Mouse (Mus musculus): ENCODE results near the gene Prtg. TPM values are rescaled to one million over a fixed set of nuclear protein-coding genes. Genes with fewer than 3 reads are reported as not detected.

Gene Prtg
- polyA plus RNA-seq, 1 experiment from 2014 or later: 0.52 TPM

DNA sequence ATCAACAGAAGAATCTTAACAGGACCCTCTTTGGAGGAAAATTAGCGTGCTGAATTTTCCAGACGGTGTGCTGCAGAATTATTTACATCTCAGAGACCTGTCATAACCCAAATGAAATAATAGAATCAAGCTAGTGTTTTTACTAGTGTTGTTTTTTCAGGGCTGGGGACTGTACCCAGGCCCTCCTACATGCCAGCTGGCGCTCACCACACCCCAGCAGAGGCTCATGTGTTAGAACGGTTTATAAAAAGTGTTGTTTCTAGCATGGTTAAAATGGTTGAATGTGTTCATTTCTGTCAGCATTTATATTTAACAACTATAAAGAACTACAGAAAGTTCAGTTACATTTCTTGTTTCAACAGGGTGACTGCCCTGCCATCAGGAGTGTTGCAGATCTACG lies 37.8 kb downstream of the Prtg start:
- no peak overlapping the region for H3K4me2 ChIP-seq (replicated peaks)
- H3K36me3 ChIP-seq: no peaks in the 10 kb centered on the region
- no peak overlapping the region for H3K9ac ChIP-seq
- no peak overlapping the region for H3K4me3 ChIP-seq (replicated peaks)
- WGBS: 80% methylated on average over 5 of the region's 5 CpGs
- no peaks in the 10 kb centered on the region for H3K4me1 ChIP-seq (replicated peaks)
- H3K27me3 ChIP-seq (replicated peaks): no peaks in the 10 kb centered on the region
- no peak for ATAC-seq
- no peaks in the 10 kb centered on the region for H3K9me3 ChIP-seq
- H3K27ac ChIP-seq: no peak overlapping the region

DNA sequence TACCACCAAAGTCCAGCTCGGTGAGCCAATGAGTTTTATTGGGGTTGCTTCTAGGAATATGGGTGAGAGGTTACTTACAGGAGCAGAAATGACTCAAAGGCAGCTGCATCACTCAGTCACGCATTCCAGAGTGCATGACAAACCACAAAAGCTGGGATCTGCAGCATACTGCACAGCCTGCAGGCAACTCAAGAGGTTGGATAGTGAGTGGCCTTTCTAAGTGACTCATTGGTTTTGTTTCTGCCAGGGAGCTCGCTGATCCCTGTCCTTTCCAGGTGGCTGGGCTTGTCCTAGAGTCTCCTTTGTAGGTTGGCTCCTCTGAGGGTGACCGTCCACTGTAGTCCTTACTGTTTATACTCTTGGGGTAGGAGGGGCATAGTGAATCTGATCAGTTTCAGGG lies 39.5 kb downstream of the Prtg start:
- Histone ChIP-seq H3K9ac (no peak overlapping the region), H3K27me3 (replicated peaks) (no peaks in the 10 kb centered on the region), H3K36me3 (no peaks in the 10 kb centered on the region), H3K4me1 (replicated peaks) (no peaks in the 10 kb centered on the region), H3K4me3 (replicated peaks) (no peak overlapping the region), H3K27ac (no peak overlapping the region), H3K9me3 (no peaks in the 10 kb centered on the region), H3K4me2 (replicated peaks) (no peak overlapping the region)
- ATAC-seq: no peak
- 85% methylated on average over 4 of the region's 4 CpGs for WGBS

GRCm38 (mm10) chr9:72851541-72851940 lies 44.9 kb downstream of the Prtg start:
- H3K27me3 ChIP-seq (replicated peaks): no peaks in the 10 kb centered on the region
- no peak overlapping the region for H3K27ac ChIP-seq
- no peak overlapping the region for H3K9ac ChIP-seq
- no peaks in the 10 kb centered on the region for H3K9me3 ChIP-seq
- 85% methylated on average over 10 of the region's 10 CpGs for WGBS
- no peak for ATAC-seq
- H3K36me3 ChIP-seq: no peaks in the 10 kb centered on the region
- no peak overlapping the region for H3K4me2 ChIP-seq (replicated peaks)
- no peaks in the 10 kb centered on the region for H3K4me1 ChIP-seq (replicated peaks)
- H3K4me3 ChIP-seq (replicated peaks): no peak overlapping the region

GRCm38 (mm10) chr9:72851979-72852378 lies 45.3 kb downstream of the Prtg start:
- no peaks in the 10 kb centered on the region for H3K36me3 ChIP-seq
- WGBS: 87% methylated on average over 5 of the region's 5 CpGs
- no peak for ATAC-seq
- H3K4me1 ChIP-seq (replicated peaks): no peaks in the 10 kb centered on the region
- no peak overlapping the region for H3K4me3 ChIP-seq (replicated peaks)
- H3K4me2 ChIP-seq (replicated peaks): no peak overlapping the region
- H3K9ac ChIP-seq: no peak overlapping the region
- H3K27me3 ChIP-seq (replicated peaks): no peaks in the 10 kb centered on the region
- no peak overlapping the region for H3K27ac ChIP-seq
- no peaks in the 10 kb centered on the region for H3K9me3 ChIP-seq

DNA sequence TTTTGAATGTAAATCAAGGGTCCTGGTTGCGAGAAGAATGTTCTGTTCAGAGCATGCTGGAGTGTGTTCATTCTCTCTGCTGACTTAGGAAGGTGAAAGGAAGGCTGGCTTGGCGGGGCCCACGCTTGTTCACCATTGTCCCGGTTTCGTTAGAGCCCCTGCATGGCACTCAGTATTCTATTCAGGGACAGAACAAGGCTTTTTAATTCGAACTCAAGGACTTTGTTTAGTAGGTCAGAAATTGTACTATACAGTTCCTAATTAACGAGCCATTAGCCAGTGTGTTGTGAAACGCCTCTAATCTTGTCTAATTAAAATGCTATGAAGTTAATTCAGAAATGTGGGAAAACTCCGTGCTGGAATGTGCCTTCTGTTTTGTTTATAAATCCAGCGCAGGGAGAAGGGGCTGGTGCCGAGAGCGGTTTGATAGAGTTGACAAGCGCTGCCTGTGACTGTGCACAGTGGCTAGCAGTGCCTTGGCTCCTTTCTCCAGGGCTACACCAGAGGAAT lies 47.1 kb downstream of the Prtg start:
- 50% methylated on average over 13 of the region's 13 CpGs for WGBS
- ATAC-seq: no peak
- no peaks in the 10 kb centered on the region for H3K36me3 ChIP-seq

GRCm38 (mm10) chr9:72856721-72857120 lies 50.0 kb downstream of the Prtg start:
- no peaks in the 10 kb centered on the region for H3K9me3 ChIP-seq
- WGBS: 93% methylated on average over 24 of the region's 24 CpGs
- no peak overlapping the region for H3K9ac ChIP-seq
- no peak overlapping the region for H3K4me3 ChIP-seq (replicated peaks)
- H3K27ac ChIP-seq: no peak overlapping the region
- no peaks in the 10 kb centered on the region for H3K4me1 ChIP-seq (replicated peaks)
- no peaks in the 10 kb centered on the region for H3K27me3 ChIP-seq (replicated peaks)
- no peaks in the 10 kb centered on the region for H3K36me3 ChIP-seq
- ATAC-seq: no peak
- no peak overlapping the region for H3K4me2 ChIP-seq (replicated peaks)

More for the DNA sequence above, 47.1 kb downstream of the Prtg start:
- Histone ChIP-seq H3K4me1 (replicated peaks) (no peaks in the 10 kb centered on the region), H3K27ac (no peak overlapping the region), H3K27me3 (replicated peaks) (no peaks in the 10 kb centered on the region), H3K4me3 (replicated peaks) (no peak overlapping the region), H3K9me3 (no peaks in the 10 kb centered on the region), H3K9ac (no peak overlapping the region), H3K4me2 (replicated peaks) (no peak overlapping the region)

DNA sequence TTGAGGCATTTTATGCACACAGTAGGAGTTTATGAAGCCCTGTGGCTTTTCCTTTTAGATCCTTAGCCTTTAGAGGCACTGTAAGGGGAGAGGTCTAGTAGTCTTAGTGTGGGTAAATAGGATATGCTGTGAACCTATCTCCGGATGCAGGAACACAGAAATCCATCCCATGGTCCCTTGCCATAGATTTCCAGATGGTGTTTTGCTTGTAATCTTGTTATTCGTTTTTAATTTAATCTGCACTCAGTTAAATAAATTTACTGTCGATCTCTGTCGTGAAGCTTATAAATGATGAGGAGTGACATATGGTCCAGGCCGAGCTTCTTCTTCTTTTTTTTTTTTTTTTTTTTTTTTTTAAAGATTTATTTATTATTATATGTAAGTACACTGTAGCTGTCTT lies 54.1 kb downstream of the Prtg start:
- Histone ChIP-seq H3K4me3 (replicated peaks) (no peak overlapping the region), H3K27me3 (replicated peaks) (no peaks in the 10 kb centered on the region), H3K36me3 (no peaks in the 10 kb centered on the region), H3K4me2 (replicated peaks) (no peak overlapping the region), H3K9ac (no peak overlapping the region), H3K4me1 (replicated peaks) (no peaks in the 10 kb centered on the region), H3K9me3 (no peaks in the 10 kb centered on the region), H3K27ac (no peak overlapping the region)
- ATAC-seq: no peak
- 67% methylated on average over 5 of the region's 5 CpGs for WGBS

DNA sequence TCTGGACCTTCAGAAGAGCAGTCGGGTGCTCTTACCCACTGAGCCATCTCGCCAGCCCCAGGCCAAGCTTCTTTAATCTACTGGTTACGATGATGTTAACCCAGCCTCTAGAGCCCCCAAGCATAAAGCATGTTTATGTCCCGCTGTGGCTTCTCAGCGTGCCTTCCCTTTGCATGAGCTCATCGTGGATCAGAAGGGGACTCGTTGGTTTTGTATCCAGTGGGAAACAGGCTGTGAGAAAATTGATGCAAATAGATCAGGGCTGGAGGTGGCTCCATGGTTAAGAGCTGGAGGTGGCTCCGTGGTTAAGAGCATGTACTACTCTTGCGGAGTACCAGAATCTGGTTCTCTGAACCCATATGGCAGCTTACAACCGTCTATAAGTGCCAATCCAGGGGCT lies 54.6 kb downstream of the Prtg start:
- H3K9ac ChIP-seq: no peak overlapping the region
- no peak overlapping the region for H3K4me3 ChIP-seq (replicated peaks)
- 80% methylated on average over 10 of the region's 10 CpGs for WGBS
- no peaks in the 10 kb centered on the region for H3K27me3 ChIP-seq (replicated peaks)
- H3K9me3 ChIP-seq: no peaks in the 10 kb centered on the region
- no peaks in the 10 kb centered on the region for H3K4me1 ChIP-seq (replicated peaks)
- H3K36me3 ChIP-seq: no peaks in the 10 kb centered on the region
- no peak for ATAC-seq
- no peak overlapping the region for H3K27ac ChIP-seq
- no peak overlapping the region for H3K4me2 ChIP-seq (replicated peaks)

- no peaks in the 10 kb centered on the region for H3K9me3 ChIP-seq
- no peaks in the 10 kb centered on the region for H3K4me1 ChIP-seq (replicated peaks)
- ATAC-seq: no peak
- no peak overlapping the region for H3K9ac ChIP-seq
- H3K36me3 ChIP-seq: no peaks in the 10 kb centered on the region
- H3K27me3 ChIP-seq (replicated peaks): no peaks in the 10 kb centered on the region
- H3K4me2 ChIP-seq (replicated peaks): no peak overlapping the region
- 70% methylated on average over 11 of the region's 11 CpGs for WGBS
- H3K27ac ChIP-seq: no peak overlapping the region
- no peak overlapping the region for H3K4me3 ChIP-seq (replicated peaks)
Measured at GRCm38 (mm10) chr9:72862186-72862585, 55.5 kb downstream of the Prtg start.

GRCm38 (mm10) chr9:72862955-72863354 lies 56.3 kb downstream of the Prtg start:
- WGBS: 85% methylated on average over 4 of the region's 4 CpGs
- no peak for ATAC-seq

DNA sequence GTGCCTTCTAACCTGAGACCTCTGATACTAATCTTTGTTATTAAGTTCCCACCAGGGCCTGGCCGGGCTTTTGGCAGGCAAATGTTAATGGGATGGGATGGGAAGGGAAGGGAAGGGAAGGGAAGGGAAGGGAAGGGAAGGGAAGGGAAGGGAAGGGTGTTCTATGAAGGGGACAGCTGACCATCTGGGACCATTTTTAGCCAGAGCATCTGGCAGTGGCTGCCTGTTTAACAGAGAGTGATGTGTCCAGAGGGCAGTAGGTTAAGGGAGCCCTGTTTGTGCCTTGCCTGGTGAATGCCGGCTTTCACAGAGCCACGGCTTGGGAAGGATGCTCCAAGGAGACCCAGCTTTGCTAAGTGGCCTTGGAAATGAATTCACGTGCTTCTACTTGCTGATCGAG lies 57.1 kb downstream of the Prtg start:
- no peak overlapping the region for H3K4me3 ChIP-seq (replicated peaks)

More at GRCm38 (mm10) chr9:72862955-72863354, 56.3 kb downstream of the Prtg start:
- H3K27ac ChIP-seq: no peak overlapping the region
- H3K27me3 ChIP-seq (replicated peaks): no peaks in the 10 kb centered on the region
- no peak overlapping the region for H3K9ac ChIP-seq
- H3K9me3 ChIP-seq: no peaks in the 10 kb centered on the region
- H3K4me1 ChIP-seq (replicated peaks): no peaks in the 10 kb centered on the region
- no peaks in the 10 kb centered on the region for H3K36me3 ChIP-seq
- no peak overlapping the region for H3K4me3 ChIP-seq (replicated peaks)
- no peak overlapping the region for H3K4me2 ChIP-seq (replicated peaks)

GRCm38 (mm10) chr9:72867434-72867833 lies 60.8 kb downstream of the Prtg start:
- Histone ChIP-seq H3K36me3 (no peaks in the 10 kb centered on the region), H3K27ac (no peak overlapping the region), H3K4me2 (replicated peaks) (no peak overlapping the region), H3K27me3 (replicated peaks) (no peaks in the 10 kb centered on the region), H3K4me3 (replicated peaks) (no peak overlapping the region), H3K9me3 (no peaks in the 10 kb centered on the region), H3K9ac (no peak overlapping the region), H3K4me1 (replicated peaks) (peaks cover 7% of the 10 kb centered on the region)
- no peak for ATAC-seq
- 78% methylated on average over 6 of the region's 6 CpGs for WGBS

More for the DNA sequence above, 57.1 kb downstream of the Prtg start:
- no peak for ATAC-seq
- no peaks in the 10 kb centered on the region for H3K4me1 ChIP-seq (replicated peaks)
- H3K36me3 ChIP-seq: no peaks in the 10 kb centered on the region
- H3K27me3 ChIP-seq (replicated peaks): no peaks in the 10 kb centered on the region
- H3K4me2 ChIP-seq (replicated peaks): no peak overlapping the region
- 60% methylated on average over 5 of the region's 5 CpGs for WGBS
- H3K27ac ChIP-seq: no peak overlapping the region
- no peak overlapping the region for H3K9ac ChIP-seq
- H3K9me3 ChIP-seq: no peaks in the 10 kb centered on the region

- Histone ChIP-seq H3K9ac (no peak overlapping the region), H3K27ac (no peak overlapping the region), H3K27me3 (replicated peaks) (no peaks in the 10 kb centered on the region), H3K4me3 (replicated peaks) (no peak overlapping the region), H3K4me1 (replicated peaks) (peaks cover 10% of the 10 kb centered on the region), H3K9me3 (no peaks in the 10 kb centered on the region), H3K4me2 (replicated peaks) (no peak overlapping the region), H3K36me3 (no peaks in the 10 kb centered on the region)
- WGBS: 81% methylated on average over 2 of the region's 2 CpGs
- ATAC-seq: no peak
Measured at GRCm38 (mm10) chr9:72868774-72869173, 62.1 kb downstream of the Prtg start.

All from intestine, embryonic 15.5 days (tissue).